Mouse (Mus musculus): ENCODE data around the gene Zc3h12c. TPM values are rescaled to one million over a fixed set of nuclear protein-coding genes. Genes with fewer than 3 reads are reported as not detected.

Zc3h12c gene
- polyA plus RNA-seq, 1 experiment = 6.6 TPM

GRCm38 (mm10) chr9:52193851-52194250 lies 25.5 kb upstream of the Zc3h12c start:
- WGBS = 91% methylated on average over 5 of the region's 5 CpGs
- no peak overlapping the region for H3K27ac ChIP-seq (ENCODE audit: insufficient read depth, low read length)
- no peaks in the 10 kb centered on the region for H3K4me1 ChIP-seq (ENCODE audit: control insufficient read depth, insufficient read depth, low read length)
- TF ChIP-seq POLR2A (IDR thresholded peaks at IDR 0.05; ENCODE audit: borderline replicate concordance, insufficient read depth, low read length) (no peak), CTCF (IDR thresholded peaks at IDR 0.05; ENCODE audit: borderline replicate concordance, insufficient read depth, low read depth, low read length) (no peak)
- no peak overlapping the region for H3K4me3 ChIP-seq (replicated peaks; ENCODE audit: insufficient read depth, low read depth, low read length)
- no peak for DNase-seq
- H3K27me3 ChIP-seq (ENCODE audit: control insufficient read depth, insufficient read depth, low read length) = no peaks in the 10 kb centered on the region

- no peak for TF ChIP-seq CTCF (IDR thresholded peaks at IDR 0.05; ENCODE audit: borderline replicate concordance, insufficient read depth, low read depth, low read length)
- no peak for TF ChIP-seq POLR2A (IDR thresholded peaks at IDR 0.05; ENCODE audit: borderline replicate concordance, insufficient read depth, low read length)
- no peaks in the 10 kb centered on the region for H3K4me1 ChIP-seq (ENCODE audit: control insufficient read depth, insufficient read depth, low read length)
- WGBS = 92% methylated on average over 4 of the region's 4 CpGs
- H3K4me3 ChIP-seq (replicated peaks; ENCODE audit: insufficient read depth, low read depth, low read length) = no peak overlapping the region
- H3K27ac ChIP-seq (ENCODE audit: insufficient read depth, low read length) = no peak overlapping the region
- DNase-seq = no peak
- H3K27me3 ChIP-seq (ENCODE audit: control insufficient read depth, insufficient read depth, low read length) = no peaks in the 10 kb centered on the region
Observed at GRCm38 (mm10) chr9:52190907-52191306, 22.5 kb upstream of the Zc3h12c start.

- Histone ChIP-seq H3K4me3 (replicated peaks; ENCODE audit: insufficient read depth, low read depth, low read length) (no peak overlapping the region), H3K27ac (ENCODE audit: insufficient read depth, low read length) (no peak overlapping the region), H3K4me1 (ENCODE audit: control insufficient read depth, insufficient read depth, low read length) (no peaks in the 10 kb centered on the region), H3K27me3 (ENCODE audit: control insufficient read depth, insufficient read depth, low read length) (no peaks in the 10 kb centered on the region)
- no peak for DNase-seq
- no peak for TF ChIP-seq POLR2A (IDR thresholded peaks at IDR 0.05; ENCODE audit: borderline replicate concordance, insufficient read depth, low read length)
- no peak for TF ChIP-seq CTCF (IDR thresholded peaks at IDR 0.05; ENCODE audit: borderline replicate concordance, insufficient read depth, low read depth, low read length)
- WGBS = 22% methylated on average over 8 of the region's 8 CpGs
Observed at GRCm38 (mm10) chr9:52188106-52188505, 19.7 kb upstream of the Zc3h12c start.

GRCm38 (mm10) chr9:52186296-52186941 lies 18.0 kb upstream of the Zc3h12c start:
- H3K27me3 ChIP-seq (ENCODE audit: control insufficient read depth, insufficient read depth, low read length) = no peaks in the 10 kb centered on the region
- DNase-seq = no peak
- 86% methylated on average over 3 of the region's 3 CpGs for WGBS
- no peak overlapping the region for H3K4me3 ChIP-seq (replicated peaks; ENCODE audit: insufficient read depth, low read depth, low read length)
- TF ChIP-seq CTCF (IDR thresholded peaks at IDR 0.05; ENCODE audit: borderline replicate concordance, insufficient read depth, low read depth, low read length) = no peak
- no peak for TF ChIP-seq POLR2A (IDR thresholded peaks at IDR 0.05; ENCODE audit: borderline replicate concordance, insufficient read depth, low read length)
- no peak overlapping the region for H3K27ac ChIP-seq (ENCODE audit: insufficient read depth, low read length)
- no peaks in the 10 kb centered on the region for H3K4me1 ChIP-seq (ENCODE audit: control insufficient read depth, insufficient read depth, low read length)

GRCm38 (mm10) chr9:52181419-52181818 lies 13.0 kb upstream of the Zc3h12c start:
- 69% methylated on average over 2 of the region's 2 CpGs for WGBS
- DNase-seq = no peak
- Histone ChIP-seq H3K4me3 (replicated peaks; ENCODE audit: insufficient read depth, low read depth, low read length) (no peak overlapping the region), H3K27me3 (ENCODE audit: control insufficient read depth, insufficient read depth, low read length) (no peaks in the 10 kb centered on the region), H3K4me1 (ENCODE audit: control insufficient read depth, insufficient read depth, low read length) (no peaks in the 10 kb centered on the region), H3K27ac (ENCODE audit: insufficient read depth, low read length) (no peak overlapping the region)
- TF ChIP-seq POLR2A (IDR thresholded peaks at IDR 0.05; ENCODE audit: borderline replicate concordance, insufficient read depth, low read length) (no peak), CTCF (IDR thresholded peaks at IDR 0.05; ENCODE audit: borderline replicate concordance, insufficient read depth, low read depth, low read length) (no peak)

GRCm38 (mm10) chr9:52180851-52181250 lies 12.5 kb upstream of the Zc3h12c start:
- no peak for DNase-seq
- Histone ChIP-seq H3K4me3 (replicated peaks; ENCODE audit: insufficient read depth, low read depth, low read length) (no peak overlapping the region), H3K27me3 (ENCODE audit: control insufficient read depth, insufficient read depth, low read length) (no peaks in the 10 kb centered on the region), H3K27ac (ENCODE audit: insufficient read depth, low read length) (no peak overlapping the region), H3K4me1 (ENCODE audit: control insufficient read depth, insufficient read depth, low read length) (no peaks in the 10 kb centered on the region)
- no peak for TF ChIP-seq POLR2A (IDR thresholded peaks at IDR 0.05; ENCODE audit: borderline replicate concordance, insufficient read depth, low read length)
- TF ChIP-seq CTCF (IDR thresholded peaks at IDR 0.05; ENCODE audit: borderline replicate concordance, insufficient read depth, low read depth, low read length) = no peak
- WGBS = 86% methylated on average over 6 of the region's 6 CpGs

- Histone ChIP-seq H3K4me1 (ENCODE audit: control insufficient read depth, insufficient read depth, low read length) (no peaks in the 10 kb centered on the region), H3K27me3 (ENCODE audit: control insufficient read depth, insufficient read depth, low read length) (no peaks in the 10 kb centered on the region), H3K4me3 (replicated peaks; ENCODE audit: insufficient read depth, low read depth, low read length) (no peak overlapping the region), H3K27ac (ENCODE audit: insufficient read depth, low read length) (no peak overlapping the region)
- no peak for DNase-seq
- 87% methylated on average over 4 of the region's 4 CpGs for WGBS
- TF ChIP-seq CTCF (IDR thresholded peaks at IDR 0.05; ENCODE audit: borderline replicate concordance, insufficient read depth, low read depth, low read length) (no peak), POLR2A (IDR thresholded peaks at IDR 0.05; ENCODE audit: borderline replicate concordance, insufficient read depth, low read length) (no peak)
Observed at GRCm38 (mm10) chr9:52175257-52175859, 7.0 kb upstream of the Zc3h12c start.

- 86% methylated on average over 4 of the region's 4 CpGs for WGBS
- TF ChIP-seq CTCF (IDR thresholded peaks at IDR 0.05; ENCODE audit: borderline replicate concordance, insufficient read depth, low read depth, low read length) (no peak), POLR2A (IDR thresholded peaks at IDR 0.05; ENCODE audit: borderline replicate concordance, insufficient read depth, low read length) (no peak)
- Histone ChIP-seq H3K4me3 (replicated peaks; ENCODE audit: insufficient read depth, low read depth, low read length) (no peak overlapping the region), H3K4me1 (ENCODE audit: control insufficient read depth, insufficient read depth, low read length) (no peaks in the 10 kb centered on the region), H3K27ac (ENCODE audit: insufficient read depth, low read length) (no peak overlapping the region), H3K27me3 (ENCODE audit: control insufficient read depth, insufficient read depth, low read length) (no peaks in the 10 kb centered on the region)
- no peak for DNase-seq
Observed at GRCm38 (mm10) chr9:52174671-52175111, 6.3 kb upstream of the Zc3h12c start.

Data from cerebellum, adult 2 months (tissue).